Mouse (Mus musculus) cerebral cortex, adult 2 months (tissue): Measurements from ENCODE around the gene Pus10.

ENCODE experiments used
- WGBS: fragments of 180-500 bp; shearing (Covaris S2); methylation state at CpG from one replicate; pipeline ENCODE4 v1.1.7; 2018; 5-methylcytosine and 5-hydroxymethylcytosine counted together

Pus10 gene

DNA sequence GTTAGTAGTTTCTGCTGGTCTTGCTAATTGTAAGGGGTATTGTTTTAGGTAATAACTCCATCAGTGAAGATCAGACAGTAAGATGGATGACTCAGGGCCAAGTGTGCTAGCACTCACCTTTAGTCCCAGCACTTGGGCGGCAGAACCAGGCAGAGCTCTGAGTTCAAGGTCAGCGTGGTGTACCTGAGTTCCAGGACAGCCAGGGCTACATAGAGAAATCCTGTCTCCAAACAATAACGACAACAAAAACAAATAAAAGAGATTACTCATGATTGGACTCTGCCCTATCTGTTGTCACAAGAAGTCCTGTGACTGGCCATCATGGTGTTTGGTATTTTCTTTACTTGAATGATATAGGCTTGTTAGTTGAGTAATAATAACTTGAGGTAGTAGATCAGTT, 36.4 kb downstream of the Pus10 start:
- 95% methylated on average over 3 of the region's 3 CpGs for WGBS

DNA sequence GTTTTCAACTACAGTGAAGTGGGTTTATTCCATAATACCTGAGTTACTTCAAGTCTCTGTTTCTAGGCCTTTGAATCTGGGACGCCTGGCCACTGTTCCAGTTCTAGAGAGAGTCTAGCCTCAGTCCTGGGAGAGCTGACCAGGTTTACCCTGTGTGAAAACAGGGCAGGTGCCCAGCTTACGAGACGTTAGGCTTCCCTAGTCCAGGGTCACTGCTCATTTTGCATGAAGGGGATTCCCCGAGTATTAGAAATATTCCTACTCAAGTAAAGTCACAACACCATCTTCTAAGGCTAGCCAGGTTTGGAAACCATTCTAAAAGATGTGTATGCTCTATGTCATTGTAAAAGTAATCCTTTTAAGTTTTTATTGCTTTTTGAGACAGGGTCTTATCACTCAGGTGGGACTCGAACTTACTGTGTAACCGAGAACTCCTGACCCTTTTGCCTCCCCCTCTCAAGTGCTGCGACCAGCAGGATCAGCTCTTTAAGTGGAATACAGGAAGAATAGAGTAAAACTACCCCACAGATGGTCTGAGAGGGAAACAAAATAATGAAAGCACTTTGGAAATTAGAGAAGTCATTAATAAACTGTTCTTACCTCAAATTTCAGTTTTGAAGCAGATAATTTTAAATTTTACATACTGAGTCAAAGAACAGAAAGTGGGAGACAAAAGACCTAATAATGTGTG, 39.3 kb downstream of the Pus10 start:
- WGBS: 89% methylated on average over 7 of the region's 7 CpGs

DNA sequence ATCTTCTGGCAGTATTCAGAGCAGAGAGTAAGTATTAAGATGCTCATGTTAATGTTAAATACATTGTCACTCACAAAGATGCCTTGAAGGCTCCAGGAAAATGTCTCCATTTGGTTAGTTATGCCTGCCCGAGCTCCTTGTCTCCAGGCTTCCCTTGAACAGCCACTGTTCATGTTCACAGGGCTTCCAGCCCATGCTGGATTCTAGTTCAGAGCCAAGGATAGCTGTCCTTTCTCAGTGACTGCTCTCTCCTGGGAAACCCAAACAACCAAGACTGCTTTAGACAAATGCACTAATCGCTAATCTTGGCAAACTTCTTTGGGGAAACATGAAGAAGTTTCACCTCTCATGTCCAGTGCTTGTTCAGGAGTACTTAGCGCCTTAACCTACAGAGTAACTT, 46.8 kb downstream of the Pus10 start:
- 74% methylated on average over 3 of the region's 3 CpGs for WGBS

DNA sequence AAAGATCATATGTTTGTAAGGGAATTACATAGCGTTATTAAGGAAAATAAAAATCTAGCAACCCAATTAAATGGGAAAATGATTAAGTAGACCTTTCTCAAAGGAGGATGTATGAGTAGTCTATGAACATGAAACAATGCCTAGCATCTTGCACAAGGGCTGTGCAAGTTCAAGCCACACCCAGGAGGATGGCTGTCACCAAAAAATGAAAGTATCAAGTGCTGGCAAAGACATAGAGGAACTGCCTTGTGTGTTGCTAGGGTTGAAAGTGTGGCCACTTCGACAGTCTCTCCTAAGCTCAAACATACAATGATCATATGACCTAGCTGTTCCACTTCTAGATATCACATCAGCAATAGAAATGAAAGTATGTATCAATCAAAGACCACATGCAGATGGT, 53.4 kb downstream of the Pus10 start:
- WGBS: 96% methylated on average over 2 of the region's 2 CpGs

DNA sequence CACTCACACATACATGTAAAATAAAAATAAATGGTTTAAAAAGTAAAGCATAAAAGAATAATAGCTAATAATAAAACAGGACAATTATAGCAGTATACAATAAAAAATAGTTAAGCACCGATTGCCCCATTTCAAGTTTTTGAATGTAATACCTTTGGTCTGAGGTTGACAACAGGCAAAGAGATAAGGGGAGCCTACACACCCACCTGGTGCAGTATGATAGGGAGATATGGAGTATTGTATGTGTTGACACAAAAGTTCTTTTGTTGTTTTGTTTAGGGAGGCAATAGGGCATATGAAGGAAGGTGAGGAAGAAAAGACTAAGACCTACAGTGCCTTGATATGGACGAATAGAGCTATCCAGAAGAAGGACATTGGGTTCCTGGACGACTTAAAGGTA, 54.4 kb downstream of the Pus10 start:
- WGBS: 81% methylated on average over 3 of the region's 3 CpGs

DNA sequence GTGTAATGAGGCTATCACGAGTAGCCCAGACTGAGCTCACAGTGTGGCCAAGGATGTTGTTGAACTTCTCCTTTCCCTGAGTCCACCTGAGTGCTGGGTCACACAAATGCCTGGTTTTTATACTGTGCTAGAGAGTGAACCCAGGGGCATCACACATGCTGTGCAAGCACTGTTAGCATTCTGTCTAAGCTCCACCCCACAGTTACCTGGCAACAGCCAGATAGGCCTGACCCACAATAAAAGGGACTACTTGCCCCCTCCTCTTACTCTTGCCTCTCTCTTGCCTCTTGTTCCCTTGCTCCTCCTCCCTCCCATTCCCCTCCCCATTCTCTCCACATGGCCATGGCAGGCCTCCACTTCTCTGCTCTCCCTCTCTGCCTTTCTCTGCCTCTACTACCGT, 56.9 kb downstream of the Pus10 start:
- 34% methylated on average over 2 of the region's 2 CpGs for WGBS

DNA sequence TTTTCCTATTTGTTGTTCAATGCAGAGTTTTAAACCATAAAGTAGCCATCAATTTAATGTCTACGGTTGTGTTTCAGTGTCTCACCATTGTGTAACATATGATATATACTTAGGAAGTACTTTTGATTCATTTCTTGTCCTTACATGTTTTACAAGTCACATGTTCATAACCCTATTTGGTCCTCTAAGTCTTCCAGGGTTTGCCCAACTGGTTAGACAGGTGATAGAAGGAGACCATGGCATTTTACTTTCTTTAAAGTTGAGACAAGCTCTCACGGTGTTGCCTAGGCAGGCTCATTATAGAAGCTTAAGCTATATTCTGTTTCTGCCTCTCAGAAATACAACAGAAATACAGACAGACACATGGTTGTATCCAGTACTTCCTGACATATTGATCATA, 60.4 kb downstream of the Pus10 start:
- 89% methylated on average over 2 of the region's 2 CpGs for WGBS

DNA sequence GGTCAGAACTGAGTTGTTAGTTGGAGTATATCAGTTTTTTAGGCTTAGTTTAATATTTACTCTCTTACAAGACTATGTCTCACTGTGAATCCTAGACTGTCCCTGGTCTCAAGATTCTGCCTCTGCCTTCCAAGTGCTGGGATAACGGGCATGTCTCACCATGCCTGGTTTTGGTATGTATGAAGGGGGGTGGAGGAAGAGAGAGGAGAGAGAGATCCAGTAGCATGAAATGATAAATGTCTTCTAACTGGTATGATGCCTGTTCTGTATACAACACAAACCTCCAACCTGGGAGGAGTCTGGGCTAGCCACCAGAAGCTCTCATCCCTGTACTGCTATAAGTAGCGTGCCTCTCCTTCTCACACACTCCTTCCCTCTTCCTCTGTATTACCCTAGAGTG, 61.0 kb downstream of the Pus10 start:
- 89% methylated on average over 2 of the region's 2 CpGs for WGBS

DNA sequence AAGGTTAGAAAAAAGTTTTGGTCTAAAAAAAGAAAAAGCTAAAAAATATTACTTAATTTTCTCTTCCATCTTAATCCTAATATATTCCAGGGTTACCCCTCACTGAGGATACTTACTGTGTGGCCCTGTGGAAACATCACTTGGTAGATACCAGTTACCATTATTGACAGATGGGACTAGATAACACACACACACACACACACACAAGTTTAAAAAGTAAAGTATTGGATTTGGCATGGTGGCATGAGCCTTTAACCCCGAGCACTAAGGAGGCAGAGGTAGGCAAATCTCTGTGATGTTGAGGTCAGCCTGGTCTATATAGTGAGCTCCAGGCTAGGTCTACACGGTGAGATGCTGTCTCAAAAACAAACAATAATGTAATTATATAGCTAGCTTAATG, 62.7 kb downstream of the Pus10 start:
- 88% methylated on average over 2 of the region's 2 CpGs for WGBS

DNA sequence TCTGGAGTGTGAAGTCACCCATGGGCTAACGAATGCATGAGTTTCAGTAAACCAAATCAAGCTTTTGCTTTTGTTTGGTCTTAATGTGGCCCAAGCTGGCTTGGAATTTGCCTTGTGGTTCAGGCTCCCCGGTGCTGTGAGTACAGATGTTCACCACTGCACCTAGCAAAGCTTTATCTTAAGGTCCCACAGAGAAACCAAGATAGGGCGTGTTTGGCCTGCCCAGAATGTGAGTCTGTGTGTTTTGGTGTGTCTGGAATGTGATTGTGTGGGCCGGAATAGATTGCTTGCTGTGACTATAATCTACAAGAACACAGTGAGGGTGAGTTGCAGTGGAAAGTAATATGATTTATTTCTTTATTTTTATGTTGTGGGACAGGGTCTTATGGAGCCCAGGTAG, 64.6 kb downstream of the Pus10 start:
- 90% methylated on average over 4 of the region's 4 CpGs for WGBS

DNA sequence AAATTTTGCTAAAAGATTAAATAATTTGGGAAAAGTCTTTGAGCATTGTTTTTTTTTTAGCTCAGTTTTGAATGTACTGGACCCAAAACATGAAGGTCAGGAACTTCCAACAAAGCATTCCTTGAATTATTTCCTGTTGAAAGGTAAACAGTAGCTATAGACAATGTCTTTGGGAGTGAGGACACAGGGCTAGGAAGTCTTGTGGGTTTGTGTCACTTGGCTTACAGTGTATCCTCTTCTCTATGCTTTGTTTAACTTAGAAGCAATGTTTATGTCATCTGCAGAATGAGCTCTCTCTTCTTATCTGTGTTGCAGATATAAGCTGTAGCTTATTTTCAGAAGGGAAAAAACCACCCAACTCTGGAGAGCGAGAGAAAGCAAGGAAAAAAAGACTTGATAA, 67.4 kb downstream of the Pus10 start:
- 59% methylated on average over 1 of the region's 1 CpGs for WGBS

DNA sequence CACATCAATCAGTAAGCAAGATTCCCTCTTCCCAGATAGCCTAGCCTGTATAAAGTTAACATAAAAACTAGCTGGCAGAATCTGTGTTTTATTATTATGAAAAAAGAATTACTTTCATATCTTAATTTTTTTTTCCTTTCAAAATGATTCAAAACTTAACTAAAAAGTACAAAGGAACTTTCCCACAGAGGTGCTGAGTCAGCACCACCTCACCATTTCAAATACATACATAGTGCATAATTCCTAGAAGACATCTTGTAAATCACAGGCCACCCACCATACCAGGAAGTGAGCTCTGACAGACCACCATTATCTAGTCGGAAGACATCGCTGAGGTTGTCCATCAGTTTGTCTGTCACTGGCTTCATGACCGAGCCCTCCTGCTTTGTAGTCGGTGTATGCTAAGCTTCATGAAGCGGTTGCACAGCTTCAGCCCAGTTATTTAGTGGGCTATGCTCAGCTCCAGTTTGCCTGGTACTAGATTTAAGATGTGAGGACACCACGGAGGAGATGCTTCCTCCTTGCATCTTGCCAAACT, 69.3 kb downstream of the Pus10 start:
- 76% methylated on average over 6 of the region's 6 CpGs for WGBS

DNA sequence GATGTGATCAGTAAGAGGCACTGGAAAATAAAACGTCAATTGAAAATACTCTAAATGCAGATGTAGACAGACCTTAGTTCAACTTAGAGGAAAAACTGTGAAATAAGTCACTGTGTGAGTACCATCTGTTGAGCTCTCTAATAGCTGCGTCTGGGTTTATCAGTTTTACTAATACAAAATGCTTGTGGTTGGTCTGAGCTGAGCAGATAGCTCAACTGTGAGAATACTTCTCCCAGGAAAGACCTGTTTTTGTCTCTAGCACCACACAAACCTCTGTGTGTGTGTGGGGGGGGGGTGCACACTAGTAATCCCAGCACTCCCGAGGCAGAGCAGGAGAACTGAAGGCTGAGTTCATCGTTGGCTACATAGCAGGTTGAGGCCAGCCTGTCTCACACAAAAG, 75.4 kb downstream of the Pus10 start:
- 66% methylated on average over 4 of the region's 4 CpGs for WGBS

DNA sequence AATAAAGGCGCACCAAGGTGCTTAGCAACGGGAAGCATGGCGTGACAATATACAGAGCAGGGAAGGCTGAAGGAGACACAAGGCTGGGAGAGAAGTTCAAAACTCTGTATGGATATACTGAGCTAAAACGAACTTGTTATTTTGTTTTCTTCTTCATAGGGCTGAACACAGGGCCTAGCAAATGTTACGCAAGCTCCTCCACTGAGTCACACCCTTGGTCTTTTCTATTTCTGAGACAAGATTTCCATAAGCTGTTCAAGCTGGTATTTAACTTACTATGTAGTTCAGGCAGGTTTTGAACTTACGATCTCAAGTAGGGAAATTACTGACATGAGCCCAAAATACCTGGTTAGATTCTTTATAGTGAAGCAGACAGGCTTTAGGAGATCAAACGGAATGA, 75.9 kb downstream of the Pus10 start:
- WGBS: 90% methylated on average over 7 of the region's 7 CpGs

DNA sequence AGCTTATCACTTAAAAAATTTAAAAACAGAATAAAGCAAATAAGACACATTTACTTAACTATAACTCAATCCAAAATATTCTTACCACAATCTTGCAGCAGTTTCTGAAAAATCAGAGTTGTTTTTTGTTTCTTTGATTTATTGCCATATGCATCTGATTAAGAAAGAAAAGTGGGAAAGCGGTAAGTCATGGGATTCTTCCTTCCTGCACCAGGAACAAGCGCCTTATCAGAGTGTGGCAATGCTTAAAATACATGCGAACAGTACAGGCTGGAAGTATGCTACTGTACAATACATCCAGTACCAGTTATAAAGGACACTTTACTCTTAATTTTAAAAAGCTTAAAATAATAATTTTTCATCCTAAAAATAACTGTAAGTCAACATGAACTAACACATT, 78.9 kb downstream of the Pus10 start:
- whole genome bisulfite sequencing: 94% methylated on average over 3 of the region's 3 CpGs

DNA sequence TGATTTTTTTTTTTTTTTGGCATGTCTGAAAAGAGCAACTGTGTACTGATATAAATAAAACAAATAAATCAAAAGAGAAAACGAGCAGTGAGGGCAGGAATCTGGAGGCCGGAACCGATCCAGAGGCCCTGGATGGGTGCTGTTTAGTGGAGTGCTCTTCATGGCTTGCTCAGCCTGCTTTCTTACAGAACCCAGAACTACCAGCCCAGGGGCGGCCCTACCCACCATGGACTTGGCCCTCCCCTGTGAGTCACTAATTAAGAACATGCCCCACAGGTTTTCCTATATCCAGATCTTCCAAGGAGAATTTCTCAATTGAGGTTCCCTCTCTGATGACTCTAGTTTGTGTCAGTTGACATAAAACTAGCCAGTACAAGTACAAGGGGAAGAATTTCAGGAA, 80.6 kb downstream of the Pus10 start:
- 90% methylated on average over 4 of the region's 4 CpGs for WGBS

DNA sequence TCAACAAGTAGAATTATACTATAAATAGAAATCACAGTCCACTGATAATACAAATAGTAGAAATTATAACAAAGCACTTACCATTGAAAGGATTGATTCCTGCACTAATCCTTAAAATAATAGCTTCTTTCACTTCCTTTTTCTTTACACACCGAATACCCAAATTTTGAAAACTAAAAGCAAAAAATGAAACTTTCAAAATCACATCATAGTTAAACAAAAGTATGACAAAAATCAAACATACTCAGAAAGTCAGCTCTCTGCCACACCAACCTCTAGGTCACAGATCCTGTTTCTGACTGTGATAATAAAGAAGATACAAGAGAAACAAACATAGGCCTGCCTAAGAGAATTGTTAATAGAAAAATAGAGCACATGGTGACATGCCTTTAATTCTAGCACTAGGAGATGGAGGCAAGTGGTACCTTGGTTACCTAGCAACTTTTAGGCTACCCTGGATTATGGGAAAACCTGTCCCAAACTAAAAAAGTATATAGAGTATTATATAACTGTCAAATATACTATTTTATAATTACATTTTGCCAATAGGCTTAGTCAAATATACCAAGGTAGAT, 87.7 kb downstream of the Pus10 start:
- WGBS: 84% methylated on average over 1 of the region's 1 CpGs

DNA sequence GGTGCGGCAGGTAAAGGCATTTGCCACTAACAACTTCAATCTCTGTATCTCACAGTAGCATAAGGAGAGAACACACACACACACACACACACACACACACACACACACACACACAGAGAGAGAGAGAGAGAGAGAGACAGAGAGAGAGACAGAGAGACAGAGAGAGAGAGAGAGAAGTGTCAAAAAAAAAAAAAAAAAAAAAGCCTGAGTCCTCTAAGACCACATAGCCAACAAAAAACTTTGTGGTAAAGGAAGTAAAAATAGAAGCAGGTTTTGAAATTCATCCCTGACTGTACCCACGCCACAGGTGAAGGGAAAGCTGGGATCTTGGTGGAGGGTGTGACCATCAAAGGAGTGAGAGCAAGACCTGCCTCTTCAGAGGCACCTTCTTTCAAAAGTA, 92.7 kb downstream of the Pus10 start:
- 80% methylated on average over 2 of the region's 2 CpGs for WGBS

DNA sequence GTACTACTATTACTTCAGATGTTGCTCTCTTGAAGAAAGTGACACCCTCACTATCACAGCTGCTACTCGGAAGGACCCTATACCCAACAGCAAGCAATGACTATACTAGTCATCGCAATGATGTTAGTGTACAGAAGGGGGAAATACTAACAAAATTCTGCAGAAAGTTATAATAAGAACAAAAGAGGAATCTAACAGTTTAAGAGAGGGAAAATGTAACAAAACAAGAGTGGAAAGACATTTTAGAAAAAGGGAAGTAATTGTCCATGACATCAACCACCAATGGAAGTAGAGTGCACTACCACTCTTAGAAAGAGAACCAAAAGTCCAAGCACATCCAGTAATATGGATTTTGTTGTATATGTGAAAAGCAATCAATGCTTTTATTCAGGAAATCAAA, 97.2 kb downstream of the Pus10 start:
- 92% methylated on average over 2 of the region's 2 CpGs for WGBS

DNA sequence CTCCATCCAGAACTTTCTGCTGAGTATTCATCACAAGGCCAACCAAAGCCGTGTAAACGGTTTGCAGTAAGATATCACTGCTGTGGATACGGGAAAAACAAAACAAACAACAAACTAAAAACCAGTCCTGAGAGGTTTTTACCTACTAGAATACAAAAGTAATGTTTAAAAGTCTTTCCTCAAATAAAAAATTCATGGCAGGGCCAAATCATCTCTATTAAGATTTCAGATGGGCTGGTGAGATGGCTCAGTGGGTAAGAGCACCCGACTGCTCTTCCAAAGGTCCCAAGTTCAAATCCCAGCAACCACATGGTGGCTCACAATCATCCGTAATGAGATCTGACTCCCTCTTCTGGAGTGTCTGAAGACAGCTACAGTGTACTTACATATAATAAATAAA, 101.9 kb downstream of the Pus10 start:
- 87% methylated on average over 5 of the region's 5 CpGs for WGBS

DNA sequence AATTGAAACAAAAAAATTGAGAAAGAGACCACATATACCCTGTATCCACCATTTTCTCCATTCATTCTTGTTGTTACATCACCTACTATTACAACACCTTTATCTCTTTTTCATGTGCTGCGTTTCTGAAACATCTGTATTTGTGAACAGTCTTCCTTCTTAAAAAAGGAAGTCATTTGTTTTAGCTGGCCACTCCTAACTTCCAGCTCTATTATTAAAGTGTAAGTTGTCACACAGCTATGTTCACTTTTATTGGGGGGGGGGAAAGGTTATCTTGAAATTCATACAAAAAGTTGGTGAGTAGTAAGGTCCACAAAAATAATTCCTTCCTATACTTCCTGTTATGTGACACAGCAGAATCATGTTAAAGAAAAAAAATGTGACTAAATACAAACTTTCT, 102.5 kb downstream of the Pus10 start:
- WGBS: 78% methylated on average over 1 of the region's 1 CpGs

DNA sequence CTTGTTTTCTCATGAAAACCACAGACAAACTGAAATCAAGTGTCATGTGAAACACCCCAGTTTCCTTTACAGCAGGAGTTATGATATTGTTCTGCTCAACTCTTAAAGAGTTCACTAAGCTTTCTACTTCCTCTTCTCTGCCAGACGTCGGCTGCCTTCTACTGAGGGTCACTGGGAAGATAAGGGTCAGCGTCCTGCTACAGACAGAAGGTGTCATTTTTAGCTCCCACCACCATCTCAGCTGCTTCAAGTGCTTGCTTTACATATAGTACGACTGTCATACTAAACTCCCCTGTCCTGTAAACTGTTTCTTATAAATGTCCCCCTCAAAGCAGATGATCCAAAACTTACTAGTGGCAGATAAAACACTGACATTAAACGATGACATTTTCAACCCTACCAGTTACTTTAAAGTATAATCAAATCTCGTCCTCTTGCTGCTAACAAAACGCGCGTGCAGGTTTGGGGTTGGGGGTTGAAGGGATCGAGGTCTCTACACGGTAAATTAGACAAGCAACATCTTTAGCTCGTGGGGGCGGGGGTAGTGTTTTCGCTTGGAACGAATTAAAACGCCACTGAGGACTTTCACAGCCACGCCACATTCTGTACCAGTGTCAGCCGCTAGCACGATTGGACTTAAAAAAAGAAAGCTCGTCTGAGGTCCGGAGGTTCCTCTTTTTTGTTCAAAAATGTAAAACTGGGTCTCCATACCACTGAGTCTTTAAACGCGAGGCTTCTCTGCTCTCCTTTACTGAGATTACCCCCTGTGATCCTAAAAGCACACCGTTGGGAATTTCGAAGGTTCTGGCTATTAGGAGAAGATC, 104.4 kb downstream of the Pus10 start:
- 1% methylated on average over 25 of the region's 25 CpGs for WGBS

DNA sequence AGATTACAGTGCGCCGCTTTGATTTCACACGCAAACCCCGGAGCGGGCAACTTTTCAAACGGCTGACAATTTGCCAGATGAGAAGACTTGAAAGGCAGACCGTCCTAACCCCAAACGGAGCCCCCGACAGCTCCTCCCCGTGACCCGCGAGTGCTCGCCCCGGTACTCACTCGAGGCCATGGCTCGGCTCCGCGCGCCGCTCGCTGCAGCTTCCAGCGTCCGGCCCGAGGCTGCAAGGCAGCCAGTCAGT, 105.0 kb downstream of the Pus10 start:
- under 1% methylated on average over 24 of the region's 24 CpGs for WGBS
